Mouse (Mus musculus): ENCODE measurements around the gene Tfap2a. TPM values are rescaled to one million over a fixed set of nuclear protein-coding genes. Genes with fewer than 3 reads are reported as not detected.

The Tfap2a gene
- polyA plus RNA-seq, 1 experiment from 2014 or later, result 0.16 TPM

DNA sequence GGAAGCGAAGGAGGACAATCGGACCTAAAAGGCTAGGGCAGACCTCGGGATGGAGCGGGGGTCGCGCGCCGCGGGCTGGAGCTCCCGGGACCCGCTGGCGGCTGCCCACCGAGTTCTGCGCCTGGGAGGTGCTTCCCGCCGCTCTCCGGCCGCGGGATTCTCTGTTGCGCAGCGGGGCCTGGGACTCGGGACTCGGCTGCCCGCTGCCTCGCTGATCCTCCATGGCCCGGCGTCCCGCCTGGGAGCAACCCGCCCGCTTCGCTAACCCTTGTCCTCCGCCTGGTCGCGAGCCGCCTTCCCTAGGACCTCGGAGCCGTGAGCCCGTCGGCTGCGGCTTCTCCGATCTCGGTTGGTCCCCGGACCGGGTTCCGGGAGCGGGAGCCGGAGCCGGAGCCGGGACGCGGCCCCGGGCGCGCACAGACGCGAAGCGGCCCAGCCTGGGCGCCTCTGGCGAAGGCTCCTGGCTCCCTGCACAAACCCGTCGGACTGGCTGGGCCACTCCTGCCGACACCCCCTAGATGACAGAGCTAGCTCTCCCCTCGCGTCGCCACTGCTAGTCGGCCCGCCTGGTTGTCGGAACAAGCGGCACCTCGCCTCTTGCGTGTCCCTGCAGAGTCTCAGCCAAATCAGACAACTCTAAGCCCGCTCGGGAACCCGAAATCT lies 6.9 kb downstream of the Tfap2a start:
- no peak for TF ChIP-seq EP300 (IDR thresholded peaks at IDR 0.05)
- TF ChIP-seq CTCF (IDR thresholded peaks at IDR 0.05), result no peak
- Histone ChIP-seq H3K9ac (replicated peaks; ENCODE audit: low read depth) (no peak overlapping the region), H3K27ac (ENCODE audit: low read length) (no peak overlapping the region), H3K9me3 (ENCODE audit: low read length) (no peaks in the 10 kb centered on the region), H3K36me3 (ENCODE audit: insufficient read depth, low read length) (no peaks in the 10 kb centered on the region), H3K27me3 (replicated peaks; ENCODE audit: insufficient read depth, low read length) (peaks cover 69% of the 10 kb centered on the region), H3K4me1 (ENCODE audit: insufficient read depth, low read depth, low read length) (peaks cover 8% of the 10 kb centered on the region), H3K4me3 (ENCODE audit: low read depth, low read length) (peak overlapping the region; percentile 65), H3K4me2 (replicated peaks; ENCODE audit: low read depth, low read length) (peak overlapping the region; percentile 91)
- WGBS, result under 1% methylated on average over 58 of the region's 74 CpGs
- ATAC-seq (peak; percentile 67), DNase-seq (ENCODE audit: low spot score) (peak; percentile 55)

DNA sequence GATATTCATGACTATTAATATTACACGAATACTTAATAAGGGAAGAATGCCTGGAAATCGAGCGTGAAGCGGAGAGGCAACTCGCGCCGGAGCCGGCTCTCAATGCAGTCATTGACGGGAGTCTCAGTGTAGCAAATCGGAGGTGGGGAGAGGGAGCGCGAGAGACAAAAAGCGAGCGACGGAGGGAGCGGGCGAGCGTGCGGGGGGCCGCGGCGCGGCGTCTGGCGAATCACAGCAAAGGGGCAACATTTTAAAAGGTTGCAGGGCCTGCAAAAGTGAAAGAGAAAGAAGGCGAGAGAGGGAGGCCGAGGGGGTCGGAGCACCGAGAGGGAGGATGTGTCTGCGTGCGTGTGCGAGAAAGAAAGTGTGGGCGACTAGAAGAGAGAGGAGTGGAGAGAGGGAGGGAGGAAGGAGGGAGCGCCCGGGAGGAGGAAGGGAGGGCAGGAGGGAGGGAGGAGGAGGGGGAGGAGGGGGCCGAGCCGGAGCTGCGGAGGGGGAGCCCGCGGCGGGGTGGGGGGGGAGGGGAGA lies 7.5 kb downstream of the Tfap2a start:
- Histone ChIP-seq H3K4me3 (ENCODE audit: low read depth, low read length) (peak overlapping the region; percentile 65), H3K27me3 (replicated peaks; ENCODE audit: insufficient read depth, low read length) (peaks cover 67% of the 10 kb centered on the region), H3K36me3 (ENCODE audit: insufficient read depth, low read length) (no peaks in the 10 kb centered on the region), H3K4me1 (ENCODE audit: insufficient read depth, low read depth, low read length) (peaks cover 8% of the 10 kb centered on the region), H3K27ac (ENCODE audit: low read length) (no peak overlapping the region), H3K9me3 (ENCODE audit: low read length) (no peaks in the 10 kb centered on the region), H3K4me2 (replicated peaks; ENCODE audit: low read depth, low read length) (peak overlapping the region; percentile 91), H3K9ac (replicated peaks; ENCODE audit: low read depth) (no peak overlapping the region)
- TF ChIP-seq EP300 (IDR thresholded peaks at IDR 0.05), result no peak
- TF ChIP-seq CTCF (IDR thresholded peaks at IDR 0.05), result no peak
- WGBS, result under 1% methylated on average over 32 of the region's 41 CpGs
- DNase-seq (ENCODE audit: low spot score) (peak; percentile 37), ATAC-seq (peak; percentile 40; the same call in 1 of the 2 replicates)

DNA sequence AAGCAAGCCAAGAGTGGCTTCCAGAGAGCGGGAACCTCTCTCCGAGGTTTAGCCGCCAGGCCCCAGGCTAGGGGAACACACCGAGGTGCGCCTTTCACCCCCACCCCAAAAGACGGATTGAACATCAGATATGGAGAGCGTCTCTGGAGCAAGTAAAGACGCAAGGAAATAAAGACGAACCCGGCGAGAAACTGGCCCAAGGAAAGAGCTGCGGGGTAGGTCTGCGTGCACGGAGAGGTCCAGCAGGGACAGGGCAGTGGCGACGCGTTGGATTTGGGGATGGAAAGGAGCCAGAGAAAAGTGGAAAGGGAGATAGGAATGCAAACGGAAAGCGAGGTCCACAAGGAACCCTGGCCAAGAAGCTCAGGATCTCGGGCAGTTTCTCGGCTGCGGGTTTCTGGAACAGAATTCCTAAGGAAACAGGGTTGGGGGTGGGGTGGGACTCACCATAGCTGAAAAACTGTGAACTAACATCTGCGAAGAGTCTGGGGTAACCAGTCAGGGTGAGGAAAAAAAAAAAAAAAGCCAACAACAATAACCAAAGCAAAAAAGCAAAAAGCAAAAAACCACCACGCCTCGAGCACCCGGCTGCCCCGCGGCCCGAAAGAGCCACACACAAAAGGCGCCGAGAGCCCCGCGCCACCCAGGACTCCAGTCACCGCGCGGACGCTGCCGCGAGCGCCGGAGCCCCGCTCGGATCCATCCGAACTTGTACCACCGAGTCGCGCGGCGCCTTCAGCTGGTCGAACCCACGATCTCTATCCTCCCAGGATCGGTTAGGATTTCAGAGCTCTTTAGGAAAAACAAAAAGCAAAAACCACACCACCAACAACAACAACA lies 8.4 kb downstream of the Tfap2a start:
- Histone ChIP-seq H3K4me1 (ENCODE audit: insufficient read depth, low read depth, low read length) (peaks cover 8% of the 10 kb centered on the region), H3K27me3 (replicated peaks; ENCODE audit: insufficient read depth, low read length) (peaks cover 60% of the 10 kb centered on the region), H3K27ac (ENCODE audit: low read length) (no peak overlapping the region), H3K9me3 (ENCODE audit: low read length) (no peaks in the 10 kb centered on the region), H3K9ac (replicated peaks; ENCODE audit: low read depth) (no peak overlapping the region), H3K36me3 (ENCODE audit: insufficient read depth, low read length) (no peaks in the 10 kb centered on the region), H3K4me2 (replicated peaks; ENCODE audit: low read depth, low read length) (peak overlapping the region; percentile 91; the same call in 1 of the 2 replicates), H3K4me3 (ENCODE audit: low read depth, low read length) (peak overlapping the region; percentile 65)
- no peak for ATAC-seq
- 1% methylated on average over 43 of the region's 52 CpGs for WGBS
- DNase-seq (ENCODE audit: low spot score), result no peak
- TF ChIP-seq EP300 (IDR thresholded peaks at IDR 0.05), result no peak
- TF ChIP-seq CTCF (IDR thresholded peaks at IDR 0.05), result no peak

DNA sequence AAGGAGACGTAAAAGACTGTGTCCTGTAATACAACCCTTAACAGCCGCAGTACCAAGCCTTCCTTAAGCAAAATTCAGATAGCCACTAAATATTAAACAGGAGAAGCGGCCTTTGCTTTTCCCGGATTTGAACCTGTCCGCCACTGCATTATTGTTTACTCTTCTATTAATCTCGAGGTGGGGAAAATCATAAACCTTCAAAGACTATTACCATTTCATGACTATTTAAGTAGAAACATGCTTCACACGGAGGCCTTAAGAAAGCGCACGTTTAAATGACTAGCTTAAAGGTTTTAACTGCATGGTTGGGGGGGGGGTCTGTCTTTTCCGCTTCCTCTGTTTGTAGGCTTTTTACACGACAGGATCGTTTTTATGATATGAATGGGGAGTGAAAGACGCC lies 9.1 kb downstream of the Tfap2a start:
- Histone ChIP-seq H3K4me3 (ENCODE audit: low read depth, low read length) (no peak overlapping the region), H3K9me3 (ENCODE audit: low read length) (no peaks in the 10 kb centered on the region), H3K9ac (replicated peaks; ENCODE audit: low read depth) (no peak overlapping the region), H3K27me3 (replicated peaks; ENCODE audit: insufficient read depth, low read length) (peaks cover 56% of the 10 kb centered on the region), H3K36me3 (ENCODE audit: insufficient read depth, low read length) (no peaks in the 10 kb centered on the region), H3K27ac (ENCODE audit: low read length) (no peak overlapping the region), H3K4me2 (replicated peaks; ENCODE audit: low read depth, low read length) (no peak overlapping the region), H3K4me1 (ENCODE audit: insufficient read depth, low read depth, low read length) (peaks cover 6% of the 10 kb centered on the region)
- ATAC-seq (no peak), DNase-seq (ENCODE audit: low spot score) (no peak)
- 6% methylated on average over 13 of the region's 13 CpGs for WGBS
- no peak for TF ChIP-seq CTCF (IDR thresholded peaks at IDR 0.05)
- no peak for TF ChIP-seq EP300 (IDR thresholded peaks at IDR 0.05)

DNA sequence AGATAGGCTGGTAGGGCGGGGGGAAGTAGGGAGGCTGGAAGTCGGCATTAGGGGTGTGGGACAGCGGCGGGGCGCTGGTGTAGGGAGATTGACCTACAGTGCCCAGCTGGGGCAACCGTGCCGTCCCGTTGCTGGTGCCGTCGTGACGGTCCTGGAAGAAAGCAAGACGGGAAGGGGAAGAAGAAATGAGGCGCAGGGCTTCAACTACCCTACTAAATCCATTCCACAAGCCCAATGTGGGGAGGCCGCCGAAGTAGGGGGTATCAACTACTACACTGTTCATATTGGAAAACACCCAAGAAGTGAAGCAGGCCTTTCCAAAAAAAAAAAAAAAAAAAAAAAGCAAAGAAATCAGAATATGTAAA lies 9.6 kb downstream of the Tfap2a start:
- DNase-seq (ENCODE audit: low spot score), result no peak
- Histone ChIP-seq H3K9ac (replicated peaks; ENCODE audit: low read depth) (no peak overlapping the region), H3K4me1 (ENCODE audit: insufficient read depth, low read depth, low read length) (peaks cover 6% of the 10 kb centered on the region), H3K4me2 (replicated peaks; ENCODE audit: low read depth, low read length) (no peak overlapping the region), H3K27ac (ENCODE audit: low read length) (no peak overlapping the region), H3K27me3 (replicated peaks; ENCODE audit: insufficient read depth, low read length) (peaks cover 58% of the 10 kb centered on the region), H3K4me3 (ENCODE audit: low read depth, low read length) (no peak overlapping the region), H3K36me3 (ENCODE audit: insufficient read depth, low read length) (no peaks in the 10 kb centered on the region), H3K9me3 (ENCODE audit: low read length) (no peaks in the 10 kb centered on the region)
- under 1% methylated on average over 14 of the region's 15 CpGs for WGBS
- no peak for ATAC-seq
- TF ChIP-seq CTCF (IDR thresholded peaks at IDR 0.05) (no peak), EP300 (IDR thresholded peaks at IDR 0.05) (no peak)

Data from lung, postnatal 0 days (tissue).